Comparison of ENCODE assay signal across 14 mouse cellular contexts in the genomic region with DNA sequence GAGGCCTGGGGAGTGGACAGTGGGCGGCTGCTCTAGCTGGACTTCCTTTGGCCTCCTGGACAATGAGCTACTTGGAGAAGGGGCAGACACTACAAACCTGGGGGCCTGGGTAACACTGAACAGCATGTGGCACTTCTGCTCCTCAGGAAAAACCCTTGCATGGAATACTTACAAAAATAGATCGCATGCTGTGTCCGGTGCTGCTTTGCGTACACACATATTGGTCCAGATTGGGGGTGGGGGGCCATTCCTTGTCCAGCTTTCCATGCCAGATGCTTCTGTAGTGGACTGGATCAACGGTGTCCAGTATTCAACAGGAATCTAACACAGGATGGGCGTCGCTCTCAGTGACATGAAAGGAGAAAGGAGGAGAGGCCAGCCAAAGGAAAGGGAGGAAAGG. TPM values are rescaled to one million over a fixed set of nuclear protein-coding genes. Genes with fewer than 3 reads are reported as not detected.
A peak's percentile ranks its signal among the peaks of the same experiment; 100 is the strongest.
DNase-seq lines count a peak whose midpoint lies in the region; ATAC-seq and TF ChIP-seq lines count a peak whose summit lies in the region.
"Had no signal": no experiment of that assay in that cellular context is flagged by ENCODE, and none has a peak within 500 bp of the region (broad histone marks: within the 10 kb centered on the region; RNA-seq: fewer than 3 reads in every experiment).

No protein-coding gene starts in this region.

- peak overlapping the region; percentile 73 for H3K27ac ChIP-seq in gastrocnemius, adult 2 months
- 0 out of 2 replicates have a peak overlapping the region, but pooled peaks have one; percentile 33 for H3K27ac ChIP-seq in midbrain, embryonic 10.5 days (replicated peaks)
- no peak overlapping the region for H3K27ac ChIP-seq in midbrain, embryonic 15.5 days
- H3K27ac ChIP-seq in lung, postnatal 0 days (ENCODE audit: low read length) = peak overlapping the region; percentile 26
- no peak overlapping the region for H3K27ac ChIP-seq in neural tube, embryonic 15.5 days (replicated peaks)
- H3K27ac ChIP-seq: forebrain, embryonic 13.5 days; hindbrain, embryonic 14.5 days; stomach, embryonic 15.5 days had no signal

- TF ChIP-seq EP300 in lung, postnatal 0 days (IDR thresholded peaks at IDR 0.05) = peak; percentile 61; the same call in 1 of the 2 replicates

- H3K9me3 ChIP-seq in midbrain, embryonic 10.5 days (replicated peaks) = no peaks in the 10 kb centered on the region
- no peaks in the 10 kb centered on the region for H3K9me3 ChIP-seq in midbrain, embryonic 15.5 days
- H3K9me3 ChIP-seq in lung, postnatal 0 days (ENCODE audit: low read length) = no peaks in the 10 kb centered on the region
- no peaks in the 10 kb centered on the region for H3K9me3 ChIP-seq in neural tube, embryonic 15.5 days (replicated peaks)
- H3K9me3 ChIP-seq: forebrain, embryonic 13.5 days; stomach, embryonic 15.5 days had no signal

- no peak overlapping the region for H3K4me2 ChIP-seq in midbrain, embryonic 15.5 days
- no peak overlapping the region for H3K4me2 ChIP-seq in lung, postnatal 0 days (replicated peaks; ENCODE audit: low read depth, low read length)
- no peak overlapping the region for H3K4me2 ChIP-seq in neural tube, embryonic 15.5 days
- H3K4me2 ChIP-seq: forebrain, embryonic 13.5 days; hindbrain, embryonic 14.5 days; liver, embryonic 11.5 days; stomach, embryonic 15.5 days had no signal

- no peaks in the 10 kb centered on the region for H3K36me3 ChIP-seq in midbrain, embryonic 10.5 days
- no peaks in the 10 kb centered on the region for H3K36me3 ChIP-seq in midbrain, embryonic 15.5 days (replicated peaks)
- no peaks in the 10 kb centered on the region for H3K36me3 ChIP-seq in lung, postnatal 0 days (ENCODE audit: insufficient read depth, low read length)
- H3K36me3 ChIP-seq in neural tube, embryonic 15.5 days = no peaks in the 10 kb centered on the region
- H3K36me3 ChIP-seq: stomach, embryonic 15.5 days had no signal

- H3K9ac ChIP-seq in midbrain, embryonic 15.5 days = no peak overlapping the region
- no peak overlapping the region for H3K9ac ChIP-seq in lung, postnatal 0 days (replicated peaks; ENCODE audit: low read depth)
- H3K9ac ChIP-seq in neural tube, embryonic 15.5 days (replicated peaks) = no peak overlapping the region
- H3K9ac ChIP-seq: forebrain, embryonic 13.5 days; hindbrain, embryonic 14.5 days; stomach, embryonic 15.5 days had no signal

- H3K27me3 ChIP-seq in midbrain, embryonic 10.5 days (ENCODE audit: low read depth, poor library complexity, severe bottlenecking) = peaks cover 35% of the 10 kb centered on the region
- no peaks in the 10 kb centered on the region for H3K27me3 ChIP-seq in midbrain, embryonic 15.5 days (replicated peaks)
- peaks cover 19% of the 10 kb centered on the region; the same call in 1 of the 2 replicates for H3K27me3 ChIP-seq in lung, postnatal 0 days (replicated peaks; ENCODE audit: insufficient read depth, low read length)
- H3K27me3 ChIP-seq in neural tube, embryonic 15.5 days (replicated peaks) = no peaks in the 10 kb centered on the region
- H3K27me3 ChIP-seq: forebrain, embryonic 13.5 days had no signal

- peaks cover 41% of the 10 kb centered on the region for H3K4me1 ChIP-seq in midbrain, embryonic 10.5 days
- peaks cover 24% of the 10 kb centered on the region for H3K4me1 ChIP-seq in midbrain, embryonic 15.5 days
- no peaks in the 10 kb centered on the region; the same call in 1 of the 2 replicates for H3K4me1 ChIP-seq in lung, postnatal 0 days (ENCODE audit: insufficient read depth, low read depth, low read length)
- H3K4me1 ChIP-seq in neural tube, embryonic 15.5 days = peaks cover 20% of the 10 kb centered on the region

- WGBS in midbrain, embryonic 10.5 days = 80% methylated on average over 7 of the region's 7 CpGs
- WGBS in midbrain, embryonic 15.5 days = 66% methylated on average over 7 of the region's 7 CpGs
- WGBS in lung, postnatal 0 days = 57% methylated on average over 7 of the region's 7 CpGs
- 70% methylated on average over 7 of the region's 7 CpGs for WGBS in neural tube, embryonic 15.5 days

- DNase-seq in gastrocnemius, adult 2 months = no peak
- DNase-seq in gastrocnemius, postnatal 25 days = no peak
- no peak for DNase-seq in midbrain, embryonic 10.5 days (ENCODE audit: low spot score)
- DNase-seq in lung, postnatal 0 days (ENCODE audit: low spot score) = peak; percentile 51
- DNase-seq in thymus, postnatal 4 days = no peak
- DNase-seq in left cerebral cortex, adult 9 months (ENCODE audit: low spot score in 2 of 2) = no peak
- DNase-seq: adrenal gland, postnatal 10 days had no signal

- no peak for ATAC-seq in midbrain, embryonic 15.5 days (replicated peaks)
- ATAC-seq in lung, postnatal 0 days = peak; percentile 85
- no peak for ATAC-seq in neural tube, embryonic 15.5 days (ENCODE audit: low FRiP score)
- ATAC-seq: forebrain, embryonic 13.5 days had no signal

- H3K4me3 ChIP-seq in gastrocnemius, adult 2 months = no peak overlapping the region
- H3K4me3 ChIP-seq in midbrain, embryonic 10.5 days = no peak overlapping the region
- H3K4me3 ChIP-seq in midbrain, embryonic 15.5 days = no peak overlapping the region
- H3K4me3 ChIP-seq in lung, postnatal 0 days (ENCODE audit: low read depth, low read length) = no peak overlapping the region
- H3K4me3 ChIP-seq in neural tube, embryonic 15.5 days (replicated peaks) = no peak overlapping the region
- H3K4me3 ChIP-seq: forebrain, embryonic 13.5 days; stomach, embryonic 15.5 days had no signal

- TF ChIP-seq CTCF in gastrocnemius, adult 2 months (IDR thresholded peaks at IDR 0.05) = no peak
- no peak for TF ChIP-seq CTCF in lung, postnatal 0 days (IDR thresholded peaks at IDR 0.05)

- intact Hi-C loops in gastrocnemius, adult 2 months (cut with DNase I) = no loop called here

RNA-seq across cellular contexts. Expression of a gene that starts 2.0 kb away (rescaled TPM):
- 1 to 10 TPM; 1.8 to 2.4 TPM for total RNA-seq in gastrocnemius, adult 2 months (2021)
- 1 to 10 TPM; 2.6 to 3.1 TPM for total RNA-seq in gastrocnemius, postnatal 25 days (2021)
- 61.5 and 86.9 TPM in 2 replicates for polyA plus RNA-seq in midbrain, embryonic 10.5 days (2016; fragmentation: Nextera tagmentation; extraction: Ambion mirVana)
- 86.4 and 95.0 TPM in 2 replicates for polyA plus RNA-seq in midbrain, embryonic 15.5 days (2015; fragmentation: Nextera tagmentation; extraction: Ambion mirVana)
- 14.6 and 15.4 TPM in 2 replicates for polyA plus RNA-seq in lung, postnatal 0 days (2015; fragmentation: Nextera tagmentation; extraction: Ambion mirVana)
- polyA plus RNA-seq in neural tube, embryonic 15.5 days (2015; fragmentation: Nextera tagmentation; extraction: Ambion mirVana) = 57.7 and 62.1 TPM in 2 replicates
- total RNA-seq: megakaryocyte-erythroid progenitor cell, adult 5-6 weeks had no signal

Comparison
In these comparisons a context has a peak if more than half of its experiments do, and no peak if none do; other contexts are left out.
1. H3K27ac ChIP-seq: peak in gastrocnemius, adult 2 months (single experiment), midbrain, embryonic 10.5 days (single experiment) and lung, postnatal 0 days (single experiment); none in midbrain, embryonic 15.5 days (single experiment) and neural tube, embryonic 15.5 days (single experiment).